Mouse (Mus musculus): ENCODE data around the gene Nxf7. TPM values are rescaled to one million over a fixed set of nuclear protein-coding genes. Genes with fewer than 3 reads are reported as not detected.
"Not testable (repeated sequence)": the region's sequence is repeated elsewhere in the genome, so short reads cannot be mapped to it uniquely, and the experiment has no call there.

Gene Nxf7
- 0.30 and 0.46 TPM in 2 replicates for polyA plus RNA-seq (2012; rRNA removed)

GRCm38 (mm10) chrX:135598677-135599076 is at the start of gene Nxf7:
TSS of gene Nxf7 (minus strand) at chrX:135598777.
- DNase-seq (ENCODE audit: low read depth) = no peak

- no peak for DNase-seq (ENCODE audit: low read depth)
Observed at GRCm38 (mm10) chrX:135627605-135628004, 29.0 kb upstream of the Nxf7 start, which contains the start of gene Prame. TSS of gene Prame (minus strand) at chrX:135627705.

- DNase-seq (ENCODE audit: low read depth) = not testable (repeated sequence)
Observed at GRCm38 (mm10) chrX:135601298-135602029, 2.9 kb upstream of the Nxf7 start.

- DNase-seq (ENCODE audit: low read depth) = no peak
Observed at GRCm38 (mm10) chrX:135598096-135598495, 481 bp downstream of the Nxf7 start.

- no peak for DNase-seq (ENCODE audit: low read depth)
Observed at GRCm38 (mm10) chrX:135576412-135576811, 22.2 kb downstream of the Nxf7 start.

GRCm38 (mm10) chrX:135574958-135575628 is 23.5 kb downstream of the Nxf7 start:
- not testable (repeated sequence) for DNase-seq (ENCODE audit: low read depth)

- DNase-seq (ENCODE audit: low read depth) = not testable (repeated sequence)
Observed at GRCm38 (mm10) chrX:135574261-135574957, 24.2 kb downstream of the Nxf7 start.

- not testable (repeated sequence) for DNase-seq (ENCODE audit: low read depth)
Observed at GRCm38 (mm10) chrX:135569467-135569866, 29.1 kb downstream of the Nxf7 start.

- DNase-seq (ENCODE audit: low read depth) = not testable (repeated sequence)
Observed at GRCm38 (mm10) chrX:135564934-135565333, 33.6 kb downstream of the Nxf7 start.

GRCm38 (mm10) chrX:135562841-135563240 is 35.7 kb downstream of the Nxf7 start:
- no peak for DNase-seq (ENCODE audit: low read depth)

- DNase-seq (ENCODE audit: low read depth) = not testable (repeated sequence)
Observed at GRCm38 (mm10) chrX:135561693-135562092, 36.9 kb downstream of the Nxf7 start.

- not testable (repeated sequence) for DNase-seq (ENCODE audit: low read depth)
Observed at GRCm38 (mm10) chrX:135560933-135561332, 37.6 kb downstream of the Nxf7 start.

GRCm38 (mm10) chrX:135559665-135560064 is 38.9 kb downstream of the Nxf7 start:
- not testable (repeated sequence) for DNase-seq (ENCODE audit: low read depth)

Other genes starting within 250 kb of the Nxf7 start
- not detected in 2 replicates for gene Gm5128, start 225.5 kb downstream of the Nxf7 start, polyA plus RNA-seq (2012; rRNA removed)
- gene Gm7903, start 164.9 kb downstream of the Nxf7 start, polyA plus RNA-seq (2012; rRNA removed) = not detected in 2 replicates
- gene AV320801, start 104.2 kb downstream of the Nxf7 start, polyA plus RNA-seq (2012; rRNA removed) = not detected in 2 replicates
- gene Prame, start 28.9 kb upstream of the Nxf7 start, polyA plus RNA-seq (2012; rRNA removed) = 0.16 TPM in 1 of 2 replicates, not detected in the other
- gene Tcp11x2, start 95.0 kb upstream of the Nxf7 start, polyA plus RNA-seq (2012; rRNA removed) = 0.07 TPM in 1 of 2 replicates, not detected in the other
- gene Tmsb15a, start 126.5 kb upstream of the Nxf7 start, polyA plus RNA-seq (2012; rRNA removed) = not detected in 2 replicates
- gene Armcx5, start 144.0 kb upstream of the Nxf7 start, polyA plus RNA-seq (2012; rRNA removed) = 2.2 and 3.3 TPM in 2 replicates
- 16.2 and 18.7 TPM in 2 replicates for gene Gprasp1, start 144.0 kb upstream of the Nxf7 start, polyA plus RNA-seq (2012; rRNA removed)
- 7.4 and 9.4 TPM in 2 replicates for gene Bhlhb9, start 198.8 kb upstream of the Nxf7 start, polyA plus RNA-seq (2012; rRNA removed)
- 8.6 and 9.0 TPM in 2 replicates for gene Gprasp2, start 240.3 kb upstream of the Nxf7 start, polyA plus RNA-seq (2012; rRNA removed)

Measured in gonadal fat pad, adult 2 months (tissue).